Mouse (Mus musculus) left cerebral cortex, postnatal 4 days (tissue): Measurements from ENCODE around the gene Fbxw19. TPM values are rescaled to one million over a fixed set of nuclear protein-coding genes. Genes with fewer than 3 reads are reported as not detected.
"Not testable (repeated sequence)": the region's sequence is repeated elsewhere in the genome, so short reads cannot be mapped to it uniquely, and the experiment has no call there.

Experiments
- DNase-seq: peaks from one replicate; pipeline ENCODE4 v3.0.0-alpha.2; 2022
- intact Hi-C: fragments of 180-260 bp; cut with DNase I; formaldehyde crosslinking; loops from one replicate; pipeline ENCODE4 v1.15.1; 2025
- total RNA-seq, 2 experiments: library from RNA; stranded (reverse); gene quantifications; 2 replicates each; pipeline ENCODE4 v1.2.3; 2021

Fbxw19 gene
- not detected for total RNA-seq

DNA sequence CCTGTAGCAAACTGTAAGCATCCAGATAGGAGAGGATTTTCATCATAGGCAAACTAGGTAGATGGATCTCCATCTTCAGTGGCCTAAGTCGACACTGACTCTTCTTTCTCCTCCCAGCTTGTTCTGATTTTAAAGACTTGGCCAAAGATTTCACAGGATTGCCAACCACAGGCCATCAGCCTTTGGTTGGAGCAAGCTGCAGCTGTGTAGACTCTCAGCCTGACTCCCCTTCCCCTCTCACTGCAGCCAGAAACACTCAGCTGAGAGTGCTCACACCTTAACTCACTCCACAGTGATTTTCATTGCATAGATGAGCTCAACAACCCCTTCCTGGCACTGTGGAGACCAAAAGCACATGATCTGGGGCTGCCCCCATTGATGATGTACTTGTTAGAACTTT is at the start of gene Fbxw19:
TSS of gene Fbxw19 (minus strand) at position 101 of the 400 bp plus-strand sequence.
- intact Hi-C loops, DNase-seq: not testable (repeated sequence)

DNA sequence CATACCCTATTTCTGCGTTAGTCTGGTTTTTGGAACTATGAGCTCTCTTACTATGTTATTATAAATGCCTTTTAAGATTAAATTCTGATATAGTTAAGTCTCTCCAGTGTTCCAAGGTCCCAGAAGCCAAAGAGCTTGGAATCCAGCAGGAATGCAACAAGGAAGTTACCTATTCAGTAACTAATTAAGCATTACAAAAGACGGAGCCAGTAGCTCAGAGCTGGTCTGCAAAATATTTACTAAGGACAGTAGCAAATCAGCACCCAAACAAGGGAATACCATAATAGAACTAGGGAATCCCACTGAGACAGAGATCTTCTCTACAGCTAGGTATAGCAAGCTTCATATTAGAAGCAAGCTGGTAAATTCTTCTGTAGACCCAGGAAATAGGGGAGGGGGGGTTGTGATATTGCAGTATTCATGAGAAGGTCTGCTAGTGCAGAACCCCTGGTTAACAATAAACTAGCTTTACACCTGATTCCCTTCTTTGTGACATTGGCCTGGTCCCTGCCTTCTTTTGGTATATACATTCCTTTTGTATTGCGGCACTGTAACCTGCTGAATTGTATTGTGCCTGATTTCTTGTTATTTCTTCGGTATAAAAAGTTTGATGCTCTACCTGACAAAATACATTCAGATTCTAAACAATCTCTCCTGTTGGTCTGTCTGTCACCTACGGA is 27.9 kb upstream of the Fbxw19 start:
- intact Hi-C loops, result no loop called here
- no peak for DNase-seq

- DNase-seq, result no peak
- intact Hi-C loops, result no loop called here
Observed at GRCm38 (mm10) chr9:109449040-109449439, 46.6 kb downstream of the Fbxw19 start, which contains the start of gene Fbxw16. TSS of gene Fbxw16 (minus strand) at chr9:109449140.

DNA sequence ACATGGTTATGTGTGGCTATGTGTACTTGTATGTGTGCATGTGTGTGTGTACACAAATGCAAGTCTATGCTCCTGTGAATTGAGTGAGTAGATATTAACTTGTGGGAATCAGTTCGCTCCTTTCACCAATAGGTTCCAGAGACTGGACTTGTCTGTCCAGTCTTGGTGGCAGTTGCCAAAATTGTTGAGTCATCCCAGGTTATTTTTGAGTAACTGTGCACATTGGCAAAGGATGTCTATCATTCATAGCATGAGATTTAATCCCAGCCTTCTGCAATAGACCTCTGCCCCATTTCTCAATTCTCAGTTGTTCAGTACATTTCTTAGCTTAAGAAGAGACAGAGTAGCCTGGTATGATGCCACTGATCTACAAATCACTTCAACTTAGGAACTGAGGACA is 62.7 kb downstream of the Fbxw19 start:
- DNase-seq, result no peak
- intact Hi-C loops, result no loop called here

Other genes starting within 250 kb of the Fbxw19 start
- not detected for gene Fbxw14, start 208.2 kb downstream of the Fbxw19 start, total RNA-seq
- not detected for gene Fbxw28, start 156.2 kb downstream of the Fbxw19 start, total RNA-seq
- not detected for gene Fbxw22, start 91.6 kb downstream of the Fbxw19 start, total RNA-seq
- gene Fbxw16, start 46.7 kb downstream of the Fbxw19 start, total RNA-seq, result not detected
- not detected for gene Fbxw15, start 72.4 kb upstream of the Fbxw19 start, total RNA-seq
- gene Fbxw24, start 130.2 kb upstream of the Fbxw19 start, total RNA-seq, result not detected
- gene Fbxw25, start 168.8 kb upstream of the Fbxw19 start, total RNA-seq, result not detected
- gene Fbxw18, start 206.8 kb upstream of the Fbxw19 start, total RNA-seq, result not detected